Mouse (Mus musculus) small intestine, adult 2 months (tissue): ENCODE measurements around the gene Gm9964. TPM values are rescaled to one million over a fixed set of nuclear protein-coding genes. Genes with fewer than 3 reads are reported as not detected.
A peak's percentile ranks its signal among the peaks of the same experiment; 100 is the strongest.

Experiments used
- H3K27ac ChIP-seq: fragments of 200-500 bp; 2 replicates; pipeline ENCODE4 v1.5.1; 2012; ENCODE audit warnings: low read depth, low read length, control low read depth, inconsistent platforms; ENCODE audit not compliant: insufficient read depth
- H3K27me3 ChIP-seq: fragments of 200-500 bp; 2 replicates; pipeline ENCODE4 v1.6.1; 2012; ENCODE audit warnings: mild to moderate bottlenecking, moderate library complexity, low read length, inconsistent platforms; ENCODE audit not compliant: control insufficient read depth, insufficient read depth
- H3K36me3 ChIP-seq: fragments of 200-500 bp; 2 replicates; pipeline ENCODE4 v1.6.1; 2012; ENCODE audit warnings: mild to moderate bottlenecking, low read length, control low read depth, inconsistent platforms; ENCODE audit not compliant: control insufficient read depth, insufficient read depth
- H3K4me1 ChIP-seq: fragments of 200-500 bp; 2 replicates; pipeline ENCODE4 v1.6.1; 2012; ENCODE audit warnings: low read length, inconsistent platforms, mixed read lengths; ENCODE audit not compliant: control insufficient read depth, insufficient read depth, insufficient read length
- H3K4me3 ChIP-seq: fragments of 200-500 bp; 2 replicates; pipeline ENCODE4 v1.5.1; 2012; ENCODE audit warnings: low read depth, mild to moderate bottlenecking, control low read depth, inconsistent platforms, low read length, moderate library complexity
- CTCF ChIP-seq: fragments of 200-500 bp; IDR thresholded peaks from 2 replicates; pipeline ENCODE4 v1.5.1; 2012; ENCODE audit warnings: low read depth, mild to moderate bottlenecking, control low read depth, inconsistent platforms, low read length, moderate library complexity, mixed read lengths; ENCODE audit not compliant: insufficient replicate concordance, insufficient read length; ENCODE audit errors: extremely low read depth
- POLR2A ChIP-seq: fragments of 200-500 bp; IDR thresholded peaks from 2 replicates; pipeline ENCODE4 v1.6.1; 2012; ENCODE audit warnings: low read depth, mild to moderate bottlenecking, control low read depth, inconsistent platforms, low read length, moderate library complexity
- WGBS: fragments of 180-500 bp; shearing (Covaris S2); methylation state at CpG from one replicate; pipeline ENCODE4 v1.1.7; 2018; 5-methylcytosine and 5-hydroxymethylcytosine counted together
- polyA plus RNA-seq: library from polyadenylated mRNA; depleted of rRNA; stranded (reverse); fragments of >200 nt; gene quantifications from 2 replicates; pipeline ENCODE4 v1.2.3, GENCODE M21; 2012

The Gm9964 gene
- polyA plus RNA-seq, 1 experiment, result not detected

GRCm38 (mm10) chr11:79328060-79328459 is 31.4 kb upstream of the Gm9964 start:
- TF ChIP-seq POLR2A (no peak), CTCF (no peak)
- WGBS, result 87% methylated on average over 4 of the region's 4 CpGs

GRCm38 (mm10) chr11:79327106-79327505 is 30.4 kb upstream of the Gm9964 start:
- H3K27me3 ChIP-seq, result no peaks in the 10 kb centered on the region
- 35% methylated on average over 4 of the region's 4 CpGs for WGBS
- no peak overlapping the region for H3K27ac ChIP-seq

More at GRCm38 (mm10) chr11:79328060-79328459, 31.4 kb upstream of the Gm9964 start:
- Histone ChIP-seq H3K4me1 (peaks cover 7% of the 10 kb centered on the region; the same call in 1 of the 2 replicates), H3K4me3 (no peak overlapping the region), H3K27ac (no peak overlapping the region), H3K27me3 (no peaks in the 10 kb centered on the region), H3K36me3 (no peaks in the 10 kb centered on the region)

DNA sequence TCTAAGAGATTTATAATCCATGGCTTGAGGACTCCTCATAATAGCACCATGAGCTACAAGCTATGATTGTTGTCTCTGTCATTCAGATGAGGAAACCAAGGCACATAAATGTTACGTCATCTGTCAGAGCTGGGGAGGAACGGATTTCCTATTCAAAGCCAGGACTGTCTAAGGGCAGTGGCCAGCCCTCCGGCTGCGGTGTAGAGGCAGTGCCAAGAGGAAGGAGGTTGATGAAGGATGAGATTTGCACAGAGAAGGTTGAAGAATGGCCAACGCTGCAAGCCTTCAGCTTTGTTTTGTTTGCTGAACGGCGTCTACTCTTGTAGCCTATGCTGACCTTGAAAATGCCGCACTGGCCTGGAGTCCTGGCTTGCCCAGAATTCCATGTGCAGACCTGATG is 29.0 kb upstream of the Gm9964 start:
- H3K27ac ChIP-seq, result no peak overlapping the region
- no peak overlapping the region for H3K4me3 ChIP-seq
- no peaks in the 10 kb centered on the region for H3K27me3 ChIP-seq
- TF ChIP-seq CTCF, result no peak
- 55% methylated on average over 8 of the region's 8 CpGs for WGBS
- H3K4me1 ChIP-seq, result peaks cover 7% of the 10 kb centered on the region; the same call in 1 of the 2 replicates
- no peaks in the 10 kb centered on the region for H3K36me3 ChIP-seq

More at GRCm38 (mm10) chr11:79327106-79327505, 30.4 kb upstream of the Gm9964 start:
- Histone ChIP-seq H3K36me3 (no peaks in the 10 kb centered on the region), H3K4me3 (no peak overlapping the region), H3K4me1 (peaks cover 7% of the 10 kb centered on the region; the same call in 1 of the 2 replicates)
- no peak for TF ChIP-seq CTCF
- no peak for TF ChIP-seq POLR2A

GRCm38 (mm10) chr11:79323985-79324685 is 27.4 kb upstream of the Gm9964 start:
- Histone ChIP-seq H3K4me3 (no peak overlapping the region), H3K27ac (peak overlapping the region; percentile 46; the same call in 1 of the 2 replicates), H3K4me1 (peaks cover 7% of the 10 kb centered on the region; the same call in 1 of the 2 replicates), H3K36me3 (no peaks in the 10 kb centered on the region), H3K27me3 (no peaks in the 10 kb centered on the region)
- 75% methylated on average over 12 of the region's 12 CpGs for WGBS
- TF ChIP-seq POLR2A, result no peak
- TF ChIP-seq CTCF, result no peak

DNA sequence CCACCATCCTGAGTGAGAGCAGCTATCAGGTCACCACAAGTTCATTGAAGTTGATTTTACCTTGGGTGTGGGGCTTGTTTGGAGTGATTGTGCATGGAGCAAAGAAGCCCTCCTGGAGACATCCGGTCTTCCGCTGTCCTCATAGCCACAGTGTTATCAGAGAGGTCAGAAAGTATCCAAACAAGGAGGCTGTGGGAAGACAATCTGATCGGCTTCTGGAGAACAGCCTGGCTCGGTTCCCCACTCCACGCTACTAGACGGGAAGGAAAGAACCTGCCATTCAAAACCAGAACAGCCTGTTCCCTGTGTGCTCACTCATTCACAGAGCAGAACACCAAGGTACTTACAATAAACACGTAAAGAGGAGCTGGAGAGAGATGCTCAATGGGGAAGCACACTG is 23.1 kb upstream of the Gm9964 start:
- TF ChIP-seq POLR2A, result no peak
- TF ChIP-seq CTCF, result no peak
- Histone ChIP-seq H3K27ac (no peak overlapping the region), H3K27me3 (no peaks in the 10 kb centered on the region), H3K36me3 (no peaks in the 10 kb centered on the region), H3K4me1 (peaks cover 5% of the 10 kb centered on the region), H3K4me3 (no peak overlapping the region)
- WGBS, result 55% methylated on average over 7 of the region's 7 CpGs

DNA sequence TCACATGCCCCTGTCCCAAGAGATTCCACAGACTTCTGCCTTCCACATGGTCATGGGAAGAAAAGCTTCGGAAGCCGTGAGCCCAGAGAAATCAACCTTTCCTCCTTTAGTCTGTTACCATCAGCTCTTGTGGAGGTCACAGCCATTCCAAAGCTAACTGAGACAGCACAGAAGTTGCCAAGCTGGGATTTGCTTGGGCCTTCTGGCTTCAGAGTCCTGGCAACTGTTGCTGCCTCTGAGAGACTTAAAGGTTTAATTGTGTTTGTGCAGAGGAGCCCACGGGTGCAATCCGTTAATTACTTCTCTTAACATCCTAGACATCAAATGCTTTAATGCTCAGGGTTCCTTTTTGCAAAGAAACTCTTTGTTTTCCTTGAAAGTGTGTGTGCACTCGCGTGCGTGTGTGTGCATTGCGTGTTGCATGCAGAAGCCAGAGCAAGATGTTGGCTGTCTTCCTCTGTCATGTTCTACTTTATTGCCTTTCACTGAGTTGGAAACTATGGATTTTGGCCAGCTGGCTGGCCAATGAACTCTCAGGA is 20.2 kb upstream of the Gm9964 start:
- H3K27me3 ChIP-seq, result no peaks in the 10 kb centered on the region
- TF ChIP-seq POLR2A (no peak), CTCF (no peak)
- no peak overlapping the region for H3K27ac ChIP-seq
- 84% methylated on average over 8 of the region's 8 CpGs for WGBS
- H3K4me1 ChIP-seq, result peaks cover 3% of the 10 kb centered on the region
- no peak overlapping the region for H3K4me3 ChIP-seq
- no peaks in the 10 kb centered on the region for H3K36me3 ChIP-seq

DNA sequence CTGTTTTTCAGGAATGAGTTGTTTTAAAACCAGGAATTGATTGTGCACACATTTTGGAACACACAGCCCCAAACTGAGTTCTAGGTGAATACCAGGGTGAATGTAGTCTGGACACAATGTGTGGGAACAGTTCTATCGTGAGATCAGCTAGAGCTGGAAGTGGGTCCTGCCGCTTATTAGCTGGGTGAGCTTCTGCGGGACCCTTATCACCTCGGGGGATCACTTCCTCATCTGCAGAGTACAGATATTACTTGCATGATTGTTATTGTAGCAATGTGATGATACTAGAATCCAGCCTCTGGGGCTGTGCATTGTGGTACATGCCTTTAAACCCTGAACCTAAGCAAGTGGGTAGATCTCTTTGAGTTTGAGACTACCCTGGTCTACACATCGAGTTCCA is 13.8 kb upstream of the Gm9964 start:
- no peak overlapping the region for H3K27ac ChIP-seq
- no peak overlapping the region for H3K4me3 ChIP-seq
- H3K4me1 ChIP-seq, result peaks cover 6% of the 10 kb centered on the region; the same call in 1 of the 2 replicates
- H3K27me3 ChIP-seq, result no peaks in the 10 kb centered on the region
- no peak for TF ChIP-seq CTCF
- TF ChIP-seq POLR2A, result no peak
- WGBS, result 55% methylated on average over 5 of the region's 5 CpGs
- no peaks in the 10 kb centered on the region for H3K36me3 ChIP-seq

DNA sequence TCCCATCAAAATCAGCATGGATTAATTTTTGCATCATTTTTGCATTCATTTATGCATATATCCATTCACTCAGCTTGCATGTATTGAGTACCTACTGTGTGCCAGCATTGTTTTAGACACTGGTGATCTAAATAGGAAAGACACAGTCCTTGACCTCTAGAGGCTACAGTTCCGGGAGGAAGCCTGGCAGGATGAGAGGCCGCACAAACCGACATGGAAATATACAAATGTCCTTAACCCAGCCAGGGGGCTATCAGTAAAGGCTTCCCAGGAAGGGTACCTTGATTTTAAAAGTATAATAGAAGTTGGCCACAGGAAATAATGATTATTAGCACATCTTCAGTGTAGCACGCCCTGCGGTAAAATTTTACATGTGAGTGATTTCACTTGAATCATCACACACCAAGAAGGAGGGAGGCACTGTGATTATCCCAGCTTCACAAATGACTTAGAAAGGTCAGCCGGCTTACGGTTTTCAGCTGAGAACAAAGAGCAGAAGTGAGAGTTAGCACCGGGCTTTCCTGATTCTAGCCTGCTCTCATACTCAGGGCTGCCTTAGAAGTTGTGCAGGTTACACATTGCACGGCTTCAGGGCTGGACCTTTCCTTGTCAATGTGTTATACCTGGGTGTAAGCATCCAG is 11.0 kb upstream of the Gm9964 start:
- no peak overlapping the region for H3K27ac ChIP-seq
- 82% methylated on average over 9 of the region's 9 CpGs for WGBS
- H3K4me1 ChIP-seq, result peaks cover 14% of the 10 kb centered on the region
- H3K27me3 ChIP-seq, result no peaks in the 10 kb centered on the region
- no peak for TF ChIP-seq CTCF
- no peak for TF ChIP-seq POLR2A
- no peak overlapping the region for H3K4me3 ChIP-seq
- H3K36me3 ChIP-seq, result no peaks in the 10 kb centered on the region
